Mouse (Mus musculus) lung, embryonic 14.5 days (tissue): ENCODE results near the gene St5. TPM values are rescaled to one million over a fixed set of nuclear protein-coding genes. Genes with fewer than 3 reads are reported as not detected.
A peak's percentile ranks its signal among the peaks of the same experiment; 100 is the strongest.

Experiments used
- ATAC-seq: fragments of 200-750 bp; cut with Nextera tagmentation; 2 replicates; pipeline ENCODE4 v1.8.0; 2017; ENCODE audit warnings: mild to moderate bottlenecking, moderate TSS enrichment, moderate library complexity; ENCODE audit not compliant: insufficient read depth
- DNase-seq: peaks from one replicate; pipeline ENCODE4 v3.0.0-alpha.2; 2015
- H3K27ac ChIP-seq: fragments of 300-500 bp; sonication (generic); 2 replicates; pipeline ENCODE4 v1.5.1; 2014; ENCODE audit warnings: low read depth, mild to moderate bottlenecking, moderate library complexity
- H3K27me3 ChIP-seq: fragments of 300-500 bp; sonication (generic); 2 replicates; pipeline ENCODE4 v1.6.1; 2014; ENCODE audit warnings: low read length, control low read depth; ENCODE audit not compliant: insufficient read depth
- H3K36me3 ChIP-seq: fragments of 300-500 bp; sonication (generic); 2 replicates; pipeline ENCODE4 v1.6.1; 2014; ENCODE audit warnings: control low read depth; ENCODE audit not compliant: insufficient read depth
- H3K4me1 ChIP-seq: fragments of 300-500 bp; sonication (generic); 2 replicates; pipeline ENCODE4 v1.6.1; 2014; ENCODE audit warnings: antibody characterized with exemption, control low read depth; ENCODE audit not compliant: insufficient read depth
- H3K4me2 ChIP-seq: fragments of 300-500 bp; sonication (generic); 2 replicates; pipeline ENCODE4 v1.6.1; 2014; ENCODE audit warnings: mild to moderate bottlenecking
- H3K4me3 ChIP-seq: fragments of 300-500 bp; sonication (generic); 2 replicates; pipeline ENCODE4 v1.5.1; 2014; ENCODE audit warnings: low read depth, low read length
- H3K9ac ChIP-seq: fragments of 300-500 bp; sonication (generic); 2 replicates; pipeline ENCODE4 v1.6.1; 2014
- H3K9me3 ChIP-seq: fragments of 300-500 bp; sonication (generic); 2 replicates; pipeline ENCODE4 v1.6.1; 2016; ENCODE audit warnings: low read depth, low read length, control low read depth
- CTCF ChIP-seq: IDR thresholded peaks from 2 replicates; pipeline ENCODE4 v1.5.1; 2016; ENCODE audit warnings: antibody characterized with exemption, low read depth
- WGBS: fragments of 180-500 bp; shearing (Covaris S2); extraction: QIAGEN DNeasy Blood & Tissue Kit; methylation state at CpG from one replicate; pipeline ENCODE4 v1.1.7; 2014; 5-methylcytosine and 5-hydroxymethylcytosine counted together
- polyA plus RNA-seq: library from polyadenylated mRNA; unstranded; fragments of >200 nt; fragmentation: Nextera tagmentation; extraction: Ambion mirVana; gene quantifications from 2 replicates; pipeline ENCODE4 v1.2.1, GENCODE M21; 2014

The St5 gene
- polyA plus RNA-seq, 1 experiment from 2014 or later: 68.6 TPM

GRCm38 (mm10) chr7:109574166-109574565 lies 129.2 kb downstream of the St5 start:
- H3K27me3 ChIP-seq: no peaks in the 10 kb centered on the region
- no peak overlapping the region for H3K27ac ChIP-seq
- ATAC-seq (no peak), DNase-seq (no peak)
- H3K4me2 ChIP-seq: no peak overlapping the region
- peaks cover 15% of the 10 kb centered on the region for H3K4me1 ChIP-seq
- H3K9ac ChIP-seq: no peak overlapping the region
- no peak overlapping the region for H3K4me3 ChIP-seq
- 0 out of 2 replicates have a peak, but pooled peaks cover 5% of the 10 kb centered on the region for H3K36me3 ChIP-seq
- 89% methylated on average over 7 of the region's 7 CpGs for WGBS
- H3K9me3 ChIP-seq: no peaks in the 10 kb centered on the region
- TF ChIP-seq CTCF: no peak

- H3K27ac ChIP-seq: no peak overlapping the region
- H3K4me3 ChIP-seq: no peak overlapping the region
- DNase-seq: no peak
- WGBS: 89% methylated on average over 4 of the region's 4 CpGs
- no peak overlapping the region for H3K4me2 ChIP-seq
- no peak overlapping the region for H3K9ac ChIP-seq
- H3K4me1 ChIP-seq: peaks cover 9% of the 10 kb centered on the region
- no peaks in the 10 kb centered on the region for H3K27me3 ChIP-seq
- TF ChIP-seq CTCF: no peak
- no peak for ATAC-seq
- no peaks in the 10 kb centered on the region for H3K9me3 ChIP-seq
- H3K36me3 ChIP-seq: peaks cover 12% of the 10 kb centered on the region; the same call in 1 of the 2 replicates
Measured at GRCm38 (mm10) chr7:109568391-109568892, 135.0 kb downstream of the St5 start.

GRCm38 (mm10) chr7:109566841-109567768 lies 136.3 kb downstream of the St5 start:
- H3K27me3 ChIP-seq: no peaks in the 10 kb centered on the region
- DNase-seq: peak; percentile 29

GRCm38 (mm10) chr7:109566327-109566726 lies 137.1 kb downstream of the St5 start:
- TF ChIP-seq CTCF: no peak
- H3K4me3 ChIP-seq: no peak overlapping the region
- ATAC-seq: no peak
- DNase-seq: no peak
- no peaks in the 10 kb centered on the region for H3K9me3 ChIP-seq
- no peak overlapping the region for H3K27ac ChIP-seq
- H3K36me3 ChIP-seq: peaks cover 12% of the 10 kb centered on the region; the same call in 1 of the 2 replicates
- peaks cover 24% of the 10 kb centered on the region for H3K4me1 ChIP-seq
- no peak overlapping the region for H3K4me2 ChIP-seq
- no peaks in the 10 kb centered on the region for H3K27me3 ChIP-seq
- no peak overlapping the region for H3K9ac ChIP-seq

More at GRCm38 (mm10) chr7:109566841-109567768, 136.3 kb downstream of the St5 start:
- peaks cover 22% of the 10 kb centered on the region for H3K4me1 ChIP-seq
- H3K9ac ChIP-seq: no peak overlapping the region
- no peak overlapping the region for H3K4me3 ChIP-seq
- H3K4me2 ChIP-seq: no peak overlapping the region
- no peak overlapping the region; the same call in 1 of the 2 replicates for H3K27ac ChIP-seq
- H3K36me3 ChIP-seq: peaks cover 12% of the 10 kb centered on the region; the same call in 1 of the 2 replicates
- H3K9me3 ChIP-seq: no peaks in the 10 kb centered on the region
- TF ChIP-seq CTCF: no peak
- no peak for ATAC-seq
- WGBS: 46% methylated on average over 11 of the region's 11 CpGs

- H3K4me1 ChIP-seq: peaks cover 42% of the 10 kb centered on the region
- H3K9me3 ChIP-seq: no peaks in the 10 kb centered on the region
- H3K4me3 ChIP-seq: no peak overlapping the region
- H3K27me3 ChIP-seq: no peaks in the 10 kb centered on the region
- ATAC-seq (no peak), DNase-seq (no peak)
- 64% methylated on average over 4 of the region's 4 CpGs for WGBS
- no peak overlapping the region for H3K4me2 ChIP-seq
- H3K9ac ChIP-seq: no peak overlapping the region
- H3K27ac ChIP-seq: peak overlapping the region; percentile 96
- no peak for TF ChIP-seq CTCF
- peaks cover 7% of the 10 kb centered on the region; the same call in 1 of the 2 replicates for H3K36me3 ChIP-seq
Measured at GRCm38 (mm10) chr7:109563775-109564362, 139.5 kb downstream of the St5 start.

- TF ChIP-seq CTCF: no peak
- H3K9me3 ChIP-seq: no peaks in the 10 kb centered on the region
- no peaks in the 10 kb centered on the region for H3K27me3 ChIP-seq
- peaks cover 40% of the 10 kb centered on the region for H3K4me1 ChIP-seq
- 36% methylated on average over 5 of the region's 5 CpGs for WGBS
- H3K36me3 ChIP-seq: no peaks in the 10 kb centered on the region
- H3K4me3 ChIP-seq: no peak overlapping the region
- H3K27ac ChIP-seq: peak overlapping the region; percentile 96
- H3K9ac ChIP-seq: peak overlapping the region; percentile 30
- DNase-seq (peak; percentile 55), ATAC-seq (no peak)
- peak overlapping the region; percentile 46 for H3K4me2 ChIP-seq
Measured at GRCm38 (mm10) chr7:109562676-109563075, 140.7 kb downstream of the St5 start.

- Histone ChIP-seq H3K4me3 (no peak overlapping the region), H3K4me1 (peaks cover 38% of the 10 kb centered on the region), H3K36me3 (no peaks in the 10 kb centered on the region; the same call in 1 of the 2 replicates), H3K27ac (peak overlapping the region; percentile 96), H3K9me3 (no peaks in the 10 kb centered on the region), H3K4me2 (peak overlapping the region; percentile 46), H3K27me3 (no peaks in the 10 kb centered on the region), H3K9ac (peak overlapping the region; percentile 30)
- no peak for TF ChIP-seq CTCF
- ATAC-seq: peak; percentile 59
- 13% methylated on average over 4 of the region's 4 CpGs for WGBS
- DNase-seq: no peak
Measured at GRCm38 (mm10) chr7:109562154-109562599, 141.2 kb downstream of the St5 start.
